Mouse (Mus musculus): Measurements from ENCODE around the gene Dolpp1. TPM values are rescaled to one million over a fixed set of nuclear protein-coding genes. Genes with fewer than 3 reads are reported as not detected.

Dolpp1 gene
- total RNA-seq, 1 experiment: 55.6 TPM

- Histone ChIP-seq H3K4me3 (ENCODE audit: insufficient read depth in 1 of 2, low read depth in 1 of 2, low read length in 2 of 2, poor library complexity in 1 of 2, severe bottlenecking in 1 of 2) (no peak overlapping the region), H3K4me1 (ENCODE audit: control insufficient read depth in 2 of 2, insufficient read depth in 2 of 2, low read length in 2 of 2, poor library complexity in 1 of 2) (peaks cover 10 to 35% of the 10 kb centered on the region in 2 experiments), H3K9ac (ENCODE audit: insufficient read depth, low read depth, low read length, poor library complexity, severe bottlenecking) (peak overlapping the region; percentile 49; the same call in 1 of the 2 replicates), H3K27ac (ENCODE audit: insufficient read depth, low read depth, low read length, poor library complexity, severe bottlenecking) (peak overlapping the region; percentile 76), H3K9me3 (ENCODE audit: control insufficient read depth, insufficient read depth, low read depth, low read length) (no peaks in the 10 kb centered on the region), H3K36me3 (ENCODE audit: control insufficient read depth, insufficient read depth, low read length, poor library complexity, severe bottlenecking) (peaks cover 20% of the 10 kb centered on the region)
- in situ Hi-C loops (cut with MboI; ENCODE audit: low sequenced_read_pairs in 2 of 2, unreplicated experiment in 2 of 2): no loop called here
- TF ChIP-seq CHD2 (IDR thresholded peaks at IDR 0.05; ENCODE audit: low read depth, low read length) (peak; percentile 85), MAFK (IDR thresholded peaks at IDR 0.05; ENCODE audit: insufficient read depth, low read depth, low read length) (no peak), HCFC1 (IDR thresholded peaks at IDR 0.05; ENCODE audit: borderline replicate concordance, insufficient read depth, low read length) (no peak), ZC3H11A (IDR thresholded peaks at IDR 0.05; ENCODE audit: borderline replicate concordance, low read depth, low read length) (no peak)
- peak; percentile 70 for DNase-seq (ENCODE audit: low read depth, low spot score)
Measured at GRCm38 (mm10) chr2:30445312-30445711, 53.3 kb downstream of the Dolpp1 start.

GRCm38 (mm10) chr2:30446891-30447826 lies 55.1 kb downstream of the Dolpp1 start:
- Histone ChIP-seq H3K4me1 (ENCODE audit: control insufficient read depth in 2 of 2, insufficient read depth in 2 of 2, low read length in 2 of 2, poor library complexity in 1 of 2) (peaks cover 9 to 36% of the 10 kb centered on the region in 2 experiments), H3K9ac (ENCODE audit: insufficient read depth, low read depth, low read length, poor library complexity, severe bottlenecking) (no peak overlapping the region), H3K4me3 (ENCODE audit: insufficient read depth in 1 of 2, low read depth in 1 of 2, low read length in 2 of 2, poor library complexity in 1 of 2, severe bottlenecking in 1 of 2) (no peak overlapping the region), H3K27ac (ENCODE audit: insufficient read depth, low read depth, low read length, poor library complexity, severe bottlenecking) (no peak overlapping the region), H3K9me3 (ENCODE audit: control insufficient read depth, insufficient read depth, low read depth, low read length) (no peaks in the 10 kb centered on the region), H3K36me3 (ENCODE audit: control insufficient read depth, insufficient read depth, low read length, poor library complexity, severe bottlenecking) (peaks cover 20% of the 10 kb centered on the region)
- no peak for DNase-seq (ENCODE audit: low read depth, low spot score)
- TF ChIP-seq ZC3H11A (IDR thresholded peaks at IDR 0.05; ENCODE audit: borderline replicate concordance, low read depth, low read length) (no peak), HCFC1 (IDR thresholded peaks at IDR 0.05; ENCODE audit: borderline replicate concordance, insufficient read depth, low read length) (no peak), MAFK (IDR thresholded peaks at IDR 0.05; ENCODE audit: insufficient read depth, low read depth, low read length) (no peak), CHD2 (IDR thresholded peaks at IDR 0.05; ENCODE audit: low read depth, low read length) (no peak), ZNF384 (IDR thresholded peaks at IDR 0.05; ENCODE audit: low read depth, low read length) (no peak)
- in situ Hi-C loops (cut with MboI; ENCODE audit: low sequenced_read_pairs in 2 of 2, unreplicated experiment in 2 of 2): no loop called here

- in situ Hi-C loops (cut with MboI; ENCODE audit: low sequenced_read_pairs in 2 of 2, unreplicated experiment in 2 of 2): no loop called here
- peaks cover 5 to 32% of the 10 kb centered on the region in 2 experiments; a peak in 3 of 4 replicates for H3K4me1 ChIP-seq (ENCODE audit: control insufficient read depth in 2 of 2, insufficient read depth in 2 of 2, low read length in 2 of 2, poor library complexity in 1 of 2)
- H3K27ac ChIP-seq (ENCODE audit: insufficient read depth, low read depth, low read length, poor library complexity, severe bottlenecking): no peak overlapping the region
- H3K9me3 ChIP-seq (ENCODE audit: control insufficient read depth, insufficient read depth, low read depth, low read length): no peaks in the 10 kb centered on the region
- H3K9ac ChIP-seq (ENCODE audit: insufficient read depth, low read depth, low read length, poor library complexity, severe bottlenecking): no peak overlapping the region
- no peak for DNase-seq (ENCODE audit: low read depth, low spot score)
- no peak for TF ChIP-seq CHD2 (IDR thresholded peaks at IDR 0.05; ENCODE audit: low read depth, low read length)
- no peak for TF ChIP-seq MAFK (IDR thresholded peaks at IDR 0.05; ENCODE audit: insufficient read depth, low read depth, low read length)
- no peak for TF ChIP-seq ZNF384 (IDR thresholded peaks at IDR 0.05; ENCODE audit: low read depth, low read length)
- no peak for TF ChIP-seq ZC3H11A (IDR thresholded peaks at IDR 0.05; ENCODE audit: borderline replicate concordance, low read depth, low read length)
- no peak for TF ChIP-seq HCFC1 (IDR thresholded peaks at IDR 0.05; ENCODE audit: borderline replicate concordance, insufficient read depth, low read length)
- peaks cover 16% of the 10 kb centered on the region for H3K36me3 ChIP-seq (ENCODE audit: control insufficient read depth, insufficient read depth, low read length, poor library complexity, severe bottlenecking)
- no peak overlapping the region for H3K4me3 ChIP-seq (ENCODE audit: insufficient read depth in 1 of 2, low read depth in 1 of 2, low read length in 2 of 2, poor library complexity in 1 of 2, severe bottlenecking in 1 of 2)
Measured at GRCm38 (mm10) chr2:30448371-30448770, 56.3 kb downstream of the Dolpp1 start.

Other genes starting within 250 kb of the Dolpp1 start
- gene Endog, start 220.8 kb upstream of the Dolpp1 start, total RNA-seq (2012; rRNA removed): 18.9 and 19.0 TPM in 2 replicates
- gene Spout1, start 213.8 kb upstream of the Dolpp1 start, total RNA-seq (2012; rRNA removed): 46.5 and 66.9 TPM in 2 replicates
- 5.2 and 7.7 TPM in 2 replicates for gene Kyat1, start 186.4 kb upstream of the Dolpp1 start, total RNA-seq (2012; rRNA removed)
- 26.6 and 35.1 TPM in 2 replicates for gene Lrrc8a, start 154.5 kb upstream of the Dolpp1 start, total RNA-seq (2012; rRNA removed)
- gene Gm28035, start 151.7 kb upstream of the Dolpp1 start, total RNA-seq (2012; rRNA removed): 0.76 and 1.4 TPM in 2 replicates
- gene Phyhd1, start 126.1 kb upstream of the Dolpp1 start, total RNA-seq (2012; rRNA removed): 2.7 and 5.5 TPM in 2 replicates
- not detected in 2 replicates for gene Gm28038, start 111.2 kb upstream of the Dolpp1 start, total RNA-seq (2012; rRNA removed)
- gene Dolk, start 105.9 kb upstream of the Dolpp1 start, total RNA-seq (2012; rRNA removed): 25.2 and 31.6 TPM in 2 replicates
- gene Nup188, start 105.9 kb upstream of the Dolpp1 start, total RNA-seq (2012; rRNA removed): 84.5 and 115 TPM in 2 replicates
- 64.8 and 90.3 TPM in 2 replicates for gene Sh3glb2, start 32.9 kb upstream of the Dolpp1 start, total RNA-seq (2012; rRNA removed)
- 46.0 and 57.4 TPM in 2 replicates for gene Miga2, start 28.0 kb upstream of the Dolpp1 start, total RNA-seq (2012; rRNA removed)
- 5.3 and 5.8 TPM in 2 replicates for gene Crat, start 23.6 kb downstream of the Dolpp1 start, total RNA-seq (2012; rRNA removed)
- gene Ptpa, start 23.8 kb downstream of the Dolpp1 start, total RNA-seq (2012; rRNA removed): 97.9 and 103 TPM in 2 replicates
- gene Ier5l, start 82.0 kb downstream of the Dolpp1 start, total RNA-seq (2012; rRNA removed): 13.3 and 17.7 TPM in 2 replicates
- 0.54 TPM in 1 of 2 replicates, not detected in the other for gene Cstad, start 202.8 kb downstream of the Dolpp1 start, total RNA-seq (2012; rRNA removed)